Mouse (Mus musculus): ENCODE measurements around the gene Uvrag. TPM values are rescaled to one million over a fixed set of nuclear protein-coding genes. Genes with fewer than 3 reads are reported as not detected.

Uvrag gene
- polyA plus RNA-seq (2012; rRNA removed) (9.1 and 9.8 TPM in 2 replicates), polyA plus RNA-seq (2014; fragmentation: Nextera tagmentation; extraction: Ambion mirVana) (16.2 and 19.4 TPM in 2 replicates)

DNA sequence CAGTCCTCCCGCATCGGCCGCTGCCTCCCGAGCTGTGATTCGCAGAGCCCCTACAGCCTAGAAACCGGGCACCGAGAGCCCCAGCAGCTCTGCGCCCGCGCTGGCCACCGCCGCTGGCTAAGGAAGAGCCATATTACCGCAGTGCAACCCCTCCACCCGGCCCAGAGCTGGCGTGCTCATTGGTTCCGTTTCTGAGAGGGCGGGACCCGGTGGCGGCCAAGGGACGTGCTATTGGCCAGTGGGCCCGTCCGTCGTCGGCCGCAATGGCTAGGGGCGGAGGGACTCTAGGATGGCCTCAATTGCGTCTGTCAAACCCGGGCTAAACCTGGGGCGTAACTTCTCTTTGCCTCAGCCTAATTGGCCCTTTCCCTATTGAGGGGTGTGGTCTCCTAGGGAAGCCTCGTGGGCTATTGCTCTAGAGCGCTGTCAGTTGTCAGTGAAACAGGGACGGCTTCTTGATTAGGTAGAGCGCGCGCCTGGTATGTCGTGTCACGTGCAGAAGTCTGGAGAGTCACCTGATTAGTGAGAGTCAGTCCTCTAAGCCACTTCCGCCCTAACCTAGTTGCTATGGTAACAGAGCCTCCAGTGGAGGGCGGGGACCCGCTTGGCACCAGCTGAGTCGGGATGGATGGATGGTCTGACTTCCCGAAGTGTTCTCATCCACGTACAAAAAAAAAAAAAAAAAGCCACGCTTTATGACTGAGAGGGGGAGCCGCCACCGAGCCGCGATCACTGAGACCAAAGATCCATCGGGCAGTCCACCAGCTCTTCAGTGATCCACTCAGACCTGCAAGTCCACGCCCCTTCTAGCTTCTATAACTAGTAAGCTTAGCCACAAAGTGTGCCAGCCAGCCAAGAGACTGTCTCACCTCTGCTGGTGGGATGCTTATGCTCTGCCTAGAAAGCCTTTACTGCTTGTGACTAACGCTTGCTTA is at the start of gene Uvrag:
Uvrag (minus strand) TSS at position 158 of the 935 bp plus-strand sequence.
- DNase-seq (ENCODE audit: low spot score) (peak; percentile 100), ATAC-seq (ENCODE audit: low FRiP score, low read depth) (peak; percentile 97)
- Histone ChIP-seq H3K9me3 (ENCODE audit: control insufficient read depth, low read length) (no peaks in the 10 kb centered on the region), H3K4me2 (replicated peaks; ENCODE audit: low read depth, low read length, severe bottlenecking) (peak within 1 kb of the TSS; percentile 85), H3K27me3 (ENCODE audit: control insufficient read depth, insufficient read depth, low read length) (no peaks in the 10 kb centered on the region), H3K4me1 (ENCODE audit: control insufficient read depth, insufficient read depth, low read length) (peaks cover 12% of the 10 kb centered on the region), H3K27ac (replicated peaks; ENCODE audit: low read depth, low read length) (peak within 1 kb of the TSS; percentile 72), H3K36me3 (ENCODE audit: control insufficient read depth, insufficient read depth, low read length) (no peaks in the 10 kb centered on the region), H3K9ac (ENCODE audit: low read depth, low read length, severe bottlenecking) (peak within 1 kb of the TSS; percentile 83), H3K4me3 (replicated peaks; ENCODE audit: low read length) (peak within 1 kb of the TSS; percentile 99)
- 2% methylated on average over 49 of the region's 51 CpGs for WGBS
- TF ChIP-seq POLR2A (IDR thresholded peaks at IDR 0.05; ENCODE audit: borderline replicate concordance, extremely low read depth, insufficient read depth, insufficient read length): 0 out of 2 replicates have a peak, but pooled peaks have one; percentile 61

DNA sequence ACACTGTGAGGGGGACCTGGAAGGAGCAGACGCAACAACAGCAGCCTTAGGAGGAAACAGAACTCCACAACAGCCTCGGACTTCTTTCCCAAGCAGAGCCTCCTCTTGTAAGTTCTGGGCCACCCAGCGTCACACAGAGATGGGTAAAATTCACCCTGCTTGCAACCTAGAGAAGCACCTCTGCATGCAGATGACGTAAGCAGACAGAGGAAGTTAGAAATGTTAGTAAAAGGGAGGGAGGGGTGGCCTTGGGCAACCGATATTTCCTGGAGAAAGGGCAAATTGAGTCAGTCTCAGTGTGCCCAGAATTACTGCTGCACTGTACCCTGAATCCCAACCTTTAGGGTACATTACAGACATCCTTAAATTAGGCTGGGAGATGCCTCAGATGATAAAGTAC is 48.9 kb upstream of the Uvrag start:
- Histone ChIP-seq H3K9me3 (ENCODE audit: control insufficient read depth, low read length) (no peaks in the 10 kb centered on the region), H3K4me3 (replicated peaks; ENCODE audit: low read length) (no peak overlapping the region), H3K9ac (ENCODE audit: low read depth, low read length, severe bottlenecking) (no peak overlapping the region), H3K4me2 (replicated peaks; ENCODE audit: low read depth, low read length, severe bottlenecking) (no peak overlapping the region), H3K36me3 (ENCODE audit: control insufficient read depth, insufficient read depth, low read length) (no peaks in the 10 kb centered on the region), H3K27ac (replicated peaks; ENCODE audit: low read depth, low read length) (no peak overlapping the region), H3K27me3 (ENCODE audit: control insufficient read depth, insufficient read depth, low read length) (no peaks in the 10 kb centered on the region), H3K4me1 (ENCODE audit: control insufficient read depth, insufficient read depth, low read length) (no peaks in the 10 kb centered on the region)
- ATAC-seq (ENCODE audit: low FRiP score, low read depth): no peak
- TF ChIP-seq POLR2A (IDR thresholded peaks at IDR 0.05; ENCODE audit: borderline replicate concordance, extremely low read depth, insufficient read depth, insufficient read length): no peak
- 77% methylated on average over 5 of the region's 5 CpGs for WGBS
- no peak for DNase-seq (ENCODE audit: low spot score)

DNA sequence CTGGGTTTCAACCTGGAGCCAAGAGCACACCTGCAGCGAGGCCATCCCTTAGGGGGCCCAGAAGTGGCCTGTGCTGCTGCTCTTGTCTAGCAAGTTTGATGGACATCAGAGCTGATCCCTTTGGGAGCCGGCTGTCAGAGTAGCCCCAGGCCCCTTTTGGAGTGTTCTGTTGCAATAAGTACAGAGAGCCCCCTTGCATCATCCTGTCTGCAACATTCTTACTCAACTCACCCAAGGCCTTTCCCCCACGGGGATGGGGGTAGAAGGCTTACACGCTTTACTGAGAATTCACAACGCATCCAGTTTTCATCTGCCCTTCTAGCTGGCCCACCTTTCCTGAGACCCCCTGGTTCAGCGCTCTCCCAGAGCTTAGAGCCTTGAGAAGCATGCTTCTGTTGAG is 47.7 kb upstream of the Uvrag start:
- H3K9ac ChIP-seq (ENCODE audit: low read depth, low read length, severe bottlenecking): no peak overlapping the region
- DNase-seq (ENCODE audit: low spot score): no peak
- no peak for ATAC-seq (ENCODE audit: low FRiP score, low read depth)
- TF ChIP-seq POLR2A (IDR thresholded peaks at IDR 0.05; ENCODE audit: borderline replicate concordance, extremely low read depth, insufficient read depth, insufficient read length): no peak
- no peak overlapping the region for H3K4me3 ChIP-seq (replicated peaks; ENCODE audit: low read length)
- no peaks in the 10 kb centered on the region for H3K27me3 ChIP-seq (ENCODE audit: control insufficient read depth, insufficient read depth, low read length)
- H3K4me2 ChIP-seq (replicated peaks; ENCODE audit: low read depth, low read length, severe bottlenecking): no peak overlapping the region
- WGBS: 82% methylated on average over 6 of the region's 6 CpGs
- H3K27ac ChIP-seq (replicated peaks; ENCODE audit: low read depth, low read length): no peak overlapping the region
- no peaks in the 10 kb centered on the region for H3K9me3 ChIP-seq (ENCODE audit: control insufficient read depth, low read length)
- no peaks in the 10 kb centered on the region for H3K36me3 ChIP-seq (ENCODE audit: control insufficient read depth, insufficient read depth, low read length)
- no peaks in the 10 kb centered on the region for H3K4me1 ChIP-seq (ENCODE audit: control insufficient read depth, insufficient read depth, low read length)

DNA sequence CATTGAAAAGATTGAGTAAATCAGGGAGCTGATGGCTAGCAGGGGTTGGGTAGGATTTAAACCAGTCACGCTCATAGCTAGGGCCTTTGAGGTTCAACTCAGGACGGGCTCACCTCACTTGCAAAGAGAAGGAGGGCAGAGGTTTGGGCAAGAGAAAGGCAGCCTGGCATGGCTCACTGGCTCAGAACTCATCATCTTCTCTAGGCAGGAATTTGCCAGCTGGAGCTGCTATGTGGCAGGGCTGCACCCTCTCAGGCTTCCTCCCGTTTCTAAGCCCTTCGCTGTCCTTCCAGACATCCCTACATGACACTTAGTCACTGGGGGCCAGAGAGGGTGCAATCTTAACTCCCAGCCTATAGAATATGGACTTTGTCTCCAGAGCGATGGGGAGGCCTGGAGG is 46.5 kb upstream of the Uvrag start:
- H3K4me3 ChIP-seq (replicated peaks; ENCODE audit: low read length): no peak overlapping the region
- ATAC-seq (ENCODE audit: low FRiP score, low read depth) (no peak), DNase-seq (ENCODE audit: low spot score) (no peak)
- TF ChIP-seq POLR2A (IDR thresholded peaks at IDR 0.05; ENCODE audit: borderline replicate concordance, extremely low read depth, insufficient read depth, insufficient read length): no peak
- 91% methylated on average over 4 of the region's 5 CpGs for WGBS
- no peaks in the 10 kb centered on the region for H3K36me3 ChIP-seq (ENCODE audit: control insufficient read depth, insufficient read depth, low read length)
- no peak overlapping the region for H3K27ac ChIP-seq (replicated peaks; ENCODE audit: low read depth, low read length)
- no peaks in the 10 kb centered on the region for H3K27me3 ChIP-seq (ENCODE audit: control insufficient read depth, insufficient read depth, low read length)
- no peaks in the 10 kb centered on the region for H3K4me1 ChIP-seq (ENCODE audit: control insufficient read depth, insufficient read depth, low read length)
- no peak overlapping the region for H3K9ac ChIP-seq (ENCODE audit: low read depth, low read length, severe bottlenecking)
- H3K4me2 ChIP-seq (replicated peaks; ENCODE audit: low read depth, low read length, severe bottlenecking): no peak overlapping the region
- H3K9me3 ChIP-seq (ENCODE audit: control insufficient read depth, low read length): no peaks in the 10 kb centered on the region

DNA sequence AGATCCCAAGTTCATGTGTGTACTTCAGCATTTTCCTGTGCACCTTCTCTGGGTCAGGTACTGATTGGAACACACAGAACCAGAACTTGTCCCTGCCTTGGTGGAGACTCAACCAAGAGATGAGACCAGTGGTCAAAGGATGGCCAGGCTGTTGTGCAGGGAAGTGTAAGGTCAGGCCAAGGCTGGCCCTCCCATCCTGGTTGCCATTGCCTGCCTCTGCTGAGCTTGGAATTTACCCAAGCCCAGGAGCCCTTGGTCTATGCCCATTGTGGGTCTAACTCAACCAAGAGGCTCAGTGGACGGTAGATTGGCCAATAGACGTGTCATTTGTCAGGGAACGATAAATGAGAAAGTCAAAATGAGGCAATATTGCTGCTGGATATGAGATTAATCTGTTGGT is 44.5 kb upstream of the Uvrag start:
- no peak for DNase-seq (ENCODE audit: low spot score)

More for the DNA sequence above, 44.5 kb upstream of the Uvrag start:
- Histone ChIP-seq H3K4me2 (replicated peaks; ENCODE audit: low read depth, low read length, severe bottlenecking) (no peak overlapping the region), H3K27me3 (ENCODE audit: control insufficient read depth, insufficient read depth, low read length) (no peaks in the 10 kb centered on the region), H3K36me3 (ENCODE audit: control insufficient read depth, insufficient read depth, low read length) (no peaks in the 10 kb centered on the region), H3K27ac (replicated peaks; ENCODE audit: low read depth, low read length) (no peak overlapping the region), H3K9me3 (ENCODE audit: control insufficient read depth, low read length) (no peaks in the 10 kb centered on the region), H3K4me1 (ENCODE audit: control insufficient read depth, insufficient read depth, low read length) (no peaks in the 10 kb centered on the region), H3K4me3 (replicated peaks; ENCODE audit: low read length) (no peak overlapping the region), H3K9ac (ENCODE audit: low read depth, low read length, severe bottlenecking) (no peak overlapping the region)
- no peak for TF ChIP-seq POLR2A (IDR thresholded peaks at IDR 0.05; ENCODE audit: borderline replicate concordance, extremely low read depth, insufficient read depth, insufficient read length)
- 90% methylated on average over 3 of the region's 3 CpGs for WGBS
- ATAC-seq (ENCODE audit: low FRiP score, low read depth): no peak
